ENCODE assay signal across 8 mouse cellular contexts in genomic region chr5:33495900-33496529, GRCm38 (mm10).
DNase-seq lines count a peak whose midpoint lies in the region; ATAC-seq and TF ChIP-seq lines count a peak whose summit lies in the region.

No protein-coding gene starts in this region.

- H3K4me3 ChIP-seq in cerebellum, adult 2 months (replicated peaks; ENCODE audit: insufficient read depth, low read depth, low read length): no peak overlapping the region
- no peak overlapping the region for H3K4me3 ChIP-seq in hindbrain, embryonic 11.5 days (ENCODE audit: low read depth, low read length)

- no peaks in the 10 kb centered on the region for H3K27me3 ChIP-seq in cerebellum, adult 2 months (ENCODE audit: control insufficient read depth, insufficient read depth, low read length)
- H3K27me3 ChIP-seq in hindbrain, embryonic 11.5 days (ENCODE audit: control insufficient read depth, insufficient read depth, low read length): peaks cover 11% of the 10 kb centered on the region

- peak; percentile 82 for ATAC-seq in hindbrain, embryonic 11.5 days (ENCODE audit: low FRiP score)

- H3K9me3 ChIP-seq in hindbrain, embryonic 11.5 days (ENCODE audit: control insufficient read depth, low read length): no peaks in the 10 kb centered on the region

- WGBS in cerebellum, adult 2 months: 21% methylated on average over 6 of the region's 6 CpGs
- WGBS in hindbrain, embryonic 11.5 days: 23% methylated on average over 6 of the region's 6 CpGs

- TF ChIP-seq CTCF in cerebellum, adult 2 months (IDR thresholded peaks at IDR 0.05; ENCODE audit: borderline replicate concordance, insufficient read depth, low read depth, low read length): peak; percentile 87

- peak; percentile 84 for DNase-seq in Muller cell, postnatal 12 days (ENCODE audit: inconsistent ontology term)
- DNase-seq in cerebellum, adult 2 months: peak; percentile 68 to 77
- DNase-seq in forelimb bud, embryonic 11.5 days (ENCODE audit: low read depth, low spot score): peak; percentile 90
- peak; percentile 94 for DNase-seq in hindbrain, embryonic 11.5 days (ENCODE audit: low spot score)
- DNase-seq in layer of hippocampus, postnatal 25 days (ENCODE audit: extremely low spot score in 1 of 2, low spot score in 1 of 2): peak; percentile 65 to 87
- DNase-seq in lung, postnatal 36 days: peak; percentile 78
- peak; percentile 76 to 85 for DNase-seq in right cerebral cortex, postnatal 10 days (ENCODE audit: low spot score in 2 of 2)
- peak; percentile 78 for DNase-seq in urinary bladder, postnatal 14 days (ENCODE audit: low spot score)

- H3K4me2 ChIP-seq in hindbrain, embryonic 11.5 days (replicated peaks; ENCODE audit: low read depth, low read length): no peak overlapping the region

- H3K36me3 ChIP-seq in hindbrain, embryonic 11.5 days (ENCODE audit: control insufficient read depth, insufficient read depth, low read length): no peaks in the 10 kb centered on the region

- no peak overlapping the region for H3K27ac ChIP-seq in cerebellum, adult 2 months (ENCODE audit: insufficient read depth, low read length)
- H3K27ac ChIP-seq in hindbrain, embryonic 11.5 days (ENCODE audit: low read depth, low read length): 0 out of 2 replicates have a peak overlapping the region, but pooled peaks have one; percentile 7

- no peak overlapping the region for H3K9ac ChIP-seq in hindbrain, embryonic 11.5 days (ENCODE audit: low read depth, low read length)

- no peaks in the 10 kb centered on the region for H3K4me1 ChIP-seq in cerebellum, adult 2 months (ENCODE audit: control insufficient read depth, insufficient read depth, low read length)
- H3K4me1 ChIP-seq in hindbrain, embryonic 11.5 days (replicated peaks; ENCODE audit: control insufficient read depth, insufficient read depth, low read length): no peaks in the 10 kb centered on the region

- no peak for TF ChIP-seq POLR2A in cerebellum, adult 2 months (IDR thresholded peaks at IDR 0.05; ENCODE audit: borderline replicate concordance, insufficient read depth, low read length)
